Mouse (Mus musculus): ENCODE results near the gene Adgrg2. TPM values are rescaled to one million over a fixed set of nuclear protein-coding genes. Genes with fewer than 3 reads are reported as not detected.
A peak's percentile ranks its signal among the peaks of the same experiment; 100 is the strongest.

Adgrg2 gene
- polyA plus RNA-seq, 1 experiment from 2014 or later: 0.20 TPM

GRCm38 (mm10) chrX:160432192-160432591 lies 41.7 kb downstream of the Adgrg2 start:
- no peak for ATAC-seq (ENCODE audit: insufficient read depth)
- Histone ChIP-seq H3K27me3 (no peaks in the 10 kb centered on the region), H3K27ac (replicated peaks) (no peak overlapping the region), H3K9ac (no peak overlapping the region), H3K4me2 (no peak overlapping the region), H3K4me1 (replicated peaks) (no peaks in the 10 kb centered on the region), H3K4me3 (replicated peaks) (no peak overlapping the region), H3K36me3 (replicated peaks) (no peaks in the 10 kb centered on the region), H3K9me3 (replicated peaks) (no peaks in the 10 kb centered on the region)
- 76% methylated on average over 7 of the region's 7 CpGs for WGBS (ENCODE audit: insufficient replicate concordance)

- no peak for ATAC-seq (ENCODE audit: insufficient read depth)
- no peaks in the 10 kb centered on the region for H3K36me3 ChIP-seq (replicated peaks)
- no peaks in the 10 kb centered on the region for H3K4me1 ChIP-seq (replicated peaks)
- H3K27me3 ChIP-seq: no peaks in the 10 kb centered on the region
- H3K9me3 ChIP-seq (replicated peaks): no peaks in the 10 kb centered on the region
- H3K4me2 ChIP-seq: no peak overlapping the region
- no peak overlapping the region for H3K9ac ChIP-seq
- no peak overlapping the region for H3K4me3 ChIP-seq (replicated peaks)
- H3K27ac ChIP-seq (replicated peaks): no peak overlapping the region
Measured at GRCm38 (mm10) chrX:160441272-160441671, 50.8 kb downstream of the Adgrg2 start.

- Histone ChIP-seq H3K27me3 (no peaks in the 10 kb centered on the region; the same call in 1 of the 2 replicates), H3K4me1 (replicated peaks) (no peaks in the 10 kb centered on the region)
Measured at GRCm38 (mm10) chrX:160448351-160448750, 57.9 kb downstream of the Adgrg2 start.

GRCm38 (mm10) chrX:160449363-160449762 lies 58.9 kb downstream of the Adgrg2 start:
- Histone ChIP-seq H3K9me3 (replicated peaks) (no peaks in the 10 kb centered on the region), H3K27ac (replicated peaks) (no peak overlapping the region), H3K4me3 (replicated peaks) (no peak overlapping the region), H3K4me1 (replicated peaks) (no peaks in the 10 kb centered on the region), H3K27me3 (no peaks in the 10 kb centered on the region; the same call in 1 of the 2 replicates), H3K4me2 (no peak overlapping the region), H3K36me3 (replicated peaks) (no peaks in the 10 kb centered on the region), H3K9ac (no peak overlapping the region)
- WGBS (ENCODE audit: insufficient replicate concordance): 60% methylated on average over 2 of the region's 2 CpGs
- no peak for ATAC-seq (ENCODE audit: insufficient read depth)

More at GRCm38 (mm10) chrX:160448351-160448750, 57.9 kb downstream of the Adgrg2 start:
- ATAC-seq (ENCODE audit: insufficient read depth): no peak
- Histone ChIP-seq H3K9me3 (replicated peaks) (no peaks in the 10 kb centered on the region), H3K36me3 (replicated peaks) (no peaks in the 10 kb centered on the region), H3K27ac (replicated peaks) (no peak overlapping the region), H3K4me2 (no peak overlapping the region), H3K9ac (no peak overlapping the region), H3K4me3 (replicated peaks) (no peak overlapping the region)
- WGBS (ENCODE audit: insufficient replicate concordance): 68% methylated on average over 3 of the region's 3 CpGs

DNA sequence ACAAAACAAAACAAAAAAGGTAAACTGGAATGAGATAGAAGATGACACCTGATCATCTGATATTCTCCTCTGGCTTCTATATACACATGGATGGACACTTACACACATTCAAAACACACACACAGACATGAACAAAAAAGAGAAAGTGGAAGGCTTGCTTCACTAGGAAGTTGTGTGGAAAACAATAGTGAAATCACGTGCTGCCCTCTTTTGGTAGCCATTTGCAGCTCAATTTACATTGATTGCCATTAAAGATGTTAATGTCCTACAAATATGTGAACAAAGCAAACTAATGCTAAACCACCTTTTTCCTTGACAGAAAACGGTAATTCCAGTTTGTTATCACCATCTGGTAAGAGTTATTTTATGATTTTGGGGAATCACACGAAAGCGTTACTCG lies 65.2 kb downstream of the Adgrg2 start:
- Histone ChIP-seq H3K36me3 (replicated peaks) (no peaks in the 10 kb centered on the region), H3K4me1 (replicated peaks) (no peaks in the 10 kb centered on the region), H3K27me3 (no peaks in the 10 kb centered on the region; the same call in 1 of the 2 replicates), H3K4me2 (no peak overlapping the region), H3K9me3 (replicated peaks) (no peaks in the 10 kb centered on the region), H3K9ac (no peak overlapping the region), H3K4me3 (replicated peaks) (no peak overlapping the region), H3K27ac (replicated peaks) (no peak overlapping the region)
- no peak for ATAC-seq (ENCODE audit: insufficient read depth)
- 50% methylated on average over 5 of the region's 5 CpGs for WGBS (ENCODE audit: insufficient replicate concordance)

DNA sequence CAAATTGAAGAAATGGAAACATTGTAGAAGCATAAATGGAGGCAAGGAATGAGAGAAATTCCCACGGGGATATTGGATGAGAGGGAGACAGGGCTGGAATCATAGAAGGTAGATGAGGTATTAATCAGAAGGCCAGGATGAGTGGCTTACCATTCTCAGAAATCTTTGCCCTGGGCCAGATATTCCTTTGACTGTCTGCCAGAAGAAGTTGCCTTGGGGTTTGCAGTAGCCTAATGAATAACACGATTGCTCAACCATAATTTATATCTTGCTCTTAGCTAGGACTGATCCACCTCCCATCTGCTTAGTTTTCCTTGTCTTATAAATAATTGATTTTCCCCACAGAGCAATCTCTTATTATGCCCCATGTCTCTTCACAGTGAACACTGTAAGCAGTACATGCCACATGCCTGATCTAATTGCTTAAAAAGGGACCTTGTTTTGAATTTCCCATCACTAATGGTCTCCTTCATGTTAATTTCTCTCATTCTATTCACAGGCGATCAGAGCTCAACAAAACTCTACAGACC lies 80.8 kb downstream of the Adgrg2 start:
- Histone ChIP-seq H3K9me3 (replicated peaks) (no peaks in the 10 kb centered on the region), H3K9ac (no peak overlapping the region), H3K36me3 (replicated peaks) (no peaks in the 10 kb centered on the region), H3K27ac (replicated peaks) (no peak overlapping the region), H3K27me3 (no peaks in the 10 kb centered on the region; the same call in 1 of the 2 replicates), H3K4me3 (replicated peaks) (no peak overlapping the region), H3K4me1 (replicated peaks) (no peaks in the 10 kb centered on the region), H3K4me2 (no peak overlapping the region)
- ATAC-seq (ENCODE audit: insufficient read depth): no peak
- 51% methylated on average over 3 of the region's 3 CpGs for WGBS (ENCODE audit: insufficient replicate concordance)

GRCm38 (mm10) chrX:160489784-160490183 lies 99.3 kb downstream of the Adgrg2 start:
- 24% methylated on average over 2 of the region's 2 CpGs for WGBS (ENCODE audit: insufficient replicate concordance)
- Histone ChIP-seq H3K4me2 (no peak overlapping the region), H3K27me3 (no peaks in the 10 kb centered on the region), H3K4me3 (replicated peaks) (no peak overlapping the region), H3K4me1 (replicated peaks) (no peaks in the 10 kb centered on the region), H3K9ac (no peak overlapping the region), H3K27ac (replicated peaks) (no peak overlapping the region), H3K36me3 (replicated peaks) (no peaks in the 10 kb centered on the region), H3K9me3 (replicated peaks) (no peaks in the 10 kb centered on the region)
- no peak for ATAC-seq (ENCODE audit: insufficient read depth)

DNA sequence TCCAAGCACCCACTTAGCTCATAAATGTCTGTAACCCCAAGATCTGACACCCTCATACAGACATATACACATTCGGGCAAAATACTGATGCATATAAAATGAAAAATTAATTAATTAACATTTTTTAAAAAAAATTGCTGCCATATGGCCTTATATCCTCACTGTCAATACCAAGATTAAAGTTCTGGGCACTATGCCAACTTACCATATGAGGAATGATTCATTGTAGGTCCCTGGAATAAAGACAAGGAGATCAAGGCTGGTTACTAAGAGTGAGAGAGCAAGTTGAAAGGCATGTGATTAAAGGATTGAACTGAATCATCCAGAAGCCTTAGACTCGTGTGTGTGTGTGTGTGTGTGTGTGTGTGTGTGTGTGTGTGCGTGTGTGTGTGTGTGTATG lies 103.8 kb downstream of the Adgrg2 start:
- no peak overlapping the region for H3K27ac ChIP-seq (replicated peaks)
- H3K36me3 ChIP-seq (replicated peaks): no peaks in the 10 kb centered on the region
- no peaks in the 10 kb centered on the region for H3K4me1 ChIP-seq (replicated peaks)
- H3K9ac ChIP-seq: no peak overlapping the region
- H3K4me2 ChIP-seq: no peak overlapping the region
- H3K27me3 ChIP-seq: no peaks in the 10 kb centered on the region
- H3K9me3 ChIP-seq (replicated peaks): no peaks in the 10 kb centered on the region
- WGBS (ENCODE audit: insufficient replicate concordance): 49% methylated on average over 3 of the region's 3 CpGs
- no peak for ATAC-seq (ENCODE audit: insufficient read depth)
- no peak overlapping the region for H3K4me3 ChIP-seq (replicated peaks)

GRCm38 (mm10) chrX:160494921-160495320 lies 104.4 kb downstream of the Adgrg2 start:
- no peak overlapping the region for H3K4me3 ChIP-seq (replicated peaks)
- no peak overlapping the region for H3K27ac ChIP-seq (replicated peaks)
- ATAC-seq (ENCODE audit: insufficient read depth): no peak
- H3K36me3 ChIP-seq (replicated peaks): no peaks in the 10 kb centered on the region
- H3K4me2 ChIP-seq: no peak overlapping the region
- H3K9me3 ChIP-seq (replicated peaks): no peaks in the 10 kb centered on the region
- H3K4me1 ChIP-seq (replicated peaks): no peaks in the 10 kb centered on the region
- 47% methylated on average over 6 of the region's 6 CpGs for WGBS (ENCODE audit: insufficient replicate concordance)
- H3K9ac ChIP-seq: no peak overlapping the region
- H3K27me3 ChIP-seq: no peaks in the 10 kb centered on the region

- Histone ChIP-seq H3K36me3 (replicated peaks) (no peaks in the 10 kb centered on the region), H3K27me3 (no peaks in the 10 kb centered on the region), H3K9me3 (replicated peaks) (no peaks in the 10 kb centered on the region), H3K4me3 (replicated peaks) (no peak overlapping the region), H3K4me1 (replicated peaks) (peaks cover 2% of the 10 kb centered on the region; the same call in 1 of the 2 replicates), H3K4me2 (peak overlapping the region; percentile 20), H3K9ac (no peak overlapping the region), H3K27ac (replicated peaks) (no peak overlapping the region)
- WGBS (ENCODE audit: insufficient replicate concordance): 28% methylated on average over 5 of the region's 5 CpGs
- no peak for ATAC-seq (ENCODE audit: insufficient read depth)
Measured at GRCm38 (mm10) chrX:160496473-160496872, 106.0 kb downstream of the Adgrg2 start.

DNA sequence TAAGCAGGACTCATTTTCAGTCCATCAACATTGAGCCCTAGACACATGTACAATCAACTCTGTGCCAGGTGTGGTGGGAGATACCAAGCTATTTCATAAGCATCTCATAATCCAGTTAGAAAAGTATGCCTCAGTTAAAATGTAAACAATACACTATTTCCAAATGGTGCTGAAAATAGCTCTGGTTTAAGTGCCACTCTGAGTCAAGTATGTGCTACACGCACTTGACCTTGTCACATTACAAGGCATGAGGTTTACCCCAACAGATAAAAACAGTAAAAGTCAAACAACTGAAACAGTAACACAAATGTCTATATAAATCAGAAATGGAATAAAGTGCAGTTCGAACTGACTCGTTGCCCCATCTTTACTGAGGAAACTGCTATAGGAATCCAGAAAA lies 110.6 kb downstream of the Adgrg2 start:
- 68% methylated on average over 3 of the region's 3 CpGs for WGBS (ENCODE audit: insufficient replicate concordance)
- Histone ChIP-seq H3K9ac (no peak overlapping the region), H3K4me2 (no peak overlapping the region), H3K27me3 (no peaks in the 10 kb centered on the region), H3K4me3 (replicated peaks) (no peak overlapping the region), H3K36me3 (replicated peaks) (no peaks in the 10 kb centered on the region), H3K4me1 (replicated peaks) (peaks cover 11% of the 10 kb centered on the region; the same call in 1 of the 2 replicates), H3K9me3 (replicated peaks) (no peaks in the 10 kb centered on the region), H3K27ac (replicated peaks) (no peak overlapping the region)
- no peak for ATAC-seq (ENCODE audit: insufficient read depth)

GRCm38 (mm10) chrX:160501687-160502047 lies 111.2 kb downstream of the Adgrg2 start:
- peak overlapping the region; percentile 66 for H3K9ac ChIP-seq
- whole genome bisulfite sequencing (ENCODE audit: insufficient replicate concordance): 11% methylated on average over 12 of the region's 12 CpGs
- H3K27me3 ChIP-seq: no peaks in the 10 kb centered on the region
- ATAC-seq (ENCODE audit: insufficient read depth): peak; percentile 73
- H3K4me1 ChIP-seq (replicated peaks): peaks cover 11% of the 10 kb centered on the region; the same call in 1 of the 2 replicates
- H3K4me3 ChIP-seq (replicated peaks): peak overlapping the region; percentile 73
- H3K27ac ChIP-seq (replicated peaks): peak overlapping the region; percentile 83; the same call in 1 of the 2 replicates
- peak overlapping the region; percentile 69 for H3K4me2 ChIP-seq
- H3K36me3 ChIP-seq (replicated peaks): no peaks in the 10 kb centered on the region
- no peaks in the 10 kb centered on the region for H3K9me3 ChIP-seq (replicated peaks)

Data from liver, embryonic 15.5 days (tissue).